Mouse (Mus musculus): ENCODE data around the gene Tfap4. TPM values are rescaled to one million over a fixed set of nuclear protein-coding genes. Genes with fewer than 3 reads are reported as not detected.

Tfap4 gene
- polyA plus RNA-seq, 1 experiment = 1.9 TPM

GRCm38 (mm10) chr16:4603453-4603837 lies 43.8 kb upstream of the Tfap4 start:
- Histone ChIP-seq H3K4me1 (ENCODE audit: control insufficient read depth, insufficient read depth, low read length) (peaks cover 3% of the 10 kb centered on the region), H3K27me3 (ENCODE audit: control insufficient read depth, insufficient read depth, low read length) (no peaks in the 10 kb centered on the region), H3K4me3 (ENCODE audit: control insufficient read depth, low read depth, low read length) (no peak overlapping the region), H3K36me3 (ENCODE audit: control insufficient read depth, insufficient read depth, low read length) (no peaks in the 10 kb centered on the region), H3K27ac (ENCODE audit: control insufficient read depth, insufficient read depth, low read depth, low read length) (no peak overlapping the region)
- TF ChIP-seq POLR2A (IDR thresholded peaks at IDR 0.05; ENCODE audit: control insufficient read depth, low read depth, low read length) = no peak
- no peak for TF ChIP-seq CTCF (IDR thresholded peaks at IDR 0.05; ENCODE audit: control insufficient read depth, insufficient read depth, insufficient replicate concordance, low read depth, low read length)

- H3K4me3 ChIP-seq (ENCODE audit: control insufficient read depth, low read depth, low read length) = no peak overlapping the region
- TF ChIP-seq POLR2A (IDR thresholded peaks at IDR 0.05; ENCODE audit: control insufficient read depth, low read depth, low read length) (no peak), CTCF (IDR thresholded peaks at IDR 0.05; ENCODE audit: control insufficient read depth, insufficient read depth, insufficient replicate concordance, low read depth, low read length) (no peak)
- no peaks in the 10 kb centered on the region for H3K27me3 ChIP-seq (ENCODE audit: control insufficient read depth, insufficient read depth, low read length)
- H3K27ac ChIP-seq (ENCODE audit: control insufficient read depth, insufficient read depth, low read depth, low read length) = no peak overlapping the region; the same call in 1 of the 2 replicates
- H3K4me1 ChIP-seq (ENCODE audit: control insufficient read depth, insufficient read depth, low read length) = peaks cover 3% of the 10 kb centered on the region
- H3K36me3 ChIP-seq (ENCODE audit: control insufficient read depth, insufficient read depth, low read length) = no peaks in the 10 kb centered on the region
Observed at GRCm38 (mm10) chr16:4602766-4603452, 43.3 kb upstream of the Tfap4 start.

DNA sequence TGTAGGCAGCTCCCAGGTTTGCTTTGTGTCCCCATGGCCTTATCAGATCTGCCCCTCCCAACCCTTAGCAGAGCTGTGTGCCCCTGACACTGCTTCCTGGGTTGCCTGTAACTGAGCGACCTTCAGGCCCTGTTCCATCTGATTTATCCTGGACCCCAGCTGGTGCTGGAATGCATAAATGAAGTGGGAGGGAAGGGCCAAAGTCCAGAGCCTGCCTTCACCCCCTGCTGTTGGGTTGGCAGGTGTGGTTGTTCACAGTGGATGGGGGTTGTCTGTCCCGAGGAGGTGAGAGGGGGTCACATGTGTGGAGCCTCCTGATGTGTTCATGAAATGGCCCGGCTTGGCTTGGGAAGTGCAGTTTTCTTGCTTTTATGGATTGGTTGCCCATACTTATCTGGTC lies 42.5 kb upstream of the Tfap4 start:
- TF ChIP-seq POLR2A (IDR thresholded peaks at IDR 0.05; ENCODE audit: control insufficient read depth, low read depth, low read length) (no peak), CTCF (IDR thresholded peaks at IDR 0.05; ENCODE audit: control insufficient read depth, insufficient read depth, insufficient replicate concordance, low read depth, low read length) (no peak)
- H3K4me1 ChIP-seq (ENCODE audit: control insufficient read depth, insufficient read depth, low read length) = peaks cover 3% of the 10 kb centered on the region
- no peak overlapping the region for H3K4me3 ChIP-seq (ENCODE audit: control insufficient read depth, low read depth, low read length)
- H3K27me3 ChIP-seq (ENCODE audit: control insufficient read depth, insufficient read depth, low read length) = no peaks in the 10 kb centered on the region
- no peak overlapping the region for H3K27ac ChIP-seq (ENCODE audit: control insufficient read depth, insufficient read depth, low read depth, low read length)
- H3K36me3 ChIP-seq (ENCODE audit: control insufficient read depth, insufficient read depth, low read length) = no peaks in the 10 kb centered on the region

GRCm38 (mm10) chr16:4600701-4601310 lies 41.2 kb upstream of the Tfap4 start:
- H3K36me3 ChIP-seq (ENCODE audit: control insufficient read depth, insufficient read depth, low read length) = no peaks in the 10 kb centered on the region

DNA sequence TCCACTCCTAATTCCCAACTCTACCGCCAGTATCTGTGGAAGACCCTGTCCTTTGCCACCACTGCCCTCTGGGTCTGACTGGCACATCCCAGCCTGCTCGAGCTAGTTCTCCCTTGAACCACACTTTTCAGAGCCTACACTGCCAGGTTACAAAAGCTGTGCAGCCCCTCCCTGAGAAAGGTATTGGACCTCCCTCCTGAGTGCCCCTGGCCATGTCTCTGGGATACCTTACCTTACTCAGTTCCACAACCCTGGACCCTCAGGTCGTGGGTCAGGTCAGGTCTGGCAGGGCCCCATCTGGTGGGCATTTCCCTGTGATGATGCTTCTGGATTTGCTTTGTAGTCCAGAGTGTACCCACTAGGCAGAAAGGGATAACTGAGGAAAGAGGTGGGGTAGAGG lies 40.0 kb upstream of the Tfap4 start:
- Histone ChIP-seq H3K4me1 (ENCODE audit: control insufficient read depth, insufficient read depth, low read length) (peaks cover 13% of the 10 kb centered on the region), H3K27ac (ENCODE audit: control insufficient read depth, insufficient read depth, low read depth, low read length) (no peak overlapping the region), H3K4me3 (ENCODE audit: control insufficient read depth, low read depth, low read length) (no peak overlapping the region), H3K36me3 (ENCODE audit: control insufficient read depth, insufficient read depth, low read length) (no peaks in the 10 kb centered on the region), H3K27me3 (ENCODE audit: control insufficient read depth, insufficient read depth, low read length) (no peaks in the 10 kb centered on the region)
- TF ChIP-seq CTCF (IDR thresholded peaks at IDR 0.05; ENCODE audit: control insufficient read depth, insufficient read depth, insufficient replicate concordance, low read depth, low read length) (no peak), POLR2A (IDR thresholded peaks at IDR 0.05; ENCODE audit: control insufficient read depth, low read depth, low read length) (no peak)

More at GRCm38 (mm10) chr16:4600701-4601310, 41.2 kb upstream of the Tfap4 start:
- no peak overlapping the region for H3K4me3 ChIP-seq (ENCODE audit: control insufficient read depth, low read depth, low read length)
- no peak overlapping the region for H3K27ac ChIP-seq (ENCODE audit: control insufficient read depth, insufficient read depth, low read depth, low read length)
- no peak for TF ChIP-seq POLR2A (IDR thresholded peaks at IDR 0.05; ENCODE audit: control insufficient read depth, low read depth, low read length)
- TF ChIP-seq CTCF (IDR thresholded peaks at IDR 0.05; ENCODE audit: control insufficient read depth, insufficient read depth, insufficient replicate concordance, low read depth, low read length) = no peak
- peaks cover 3% of the 10 kb centered on the region for H3K4me1 ChIP-seq (ENCODE audit: control insufficient read depth, insufficient read depth, low read length)
- H3K27me3 ChIP-seq (ENCODE audit: control insufficient read depth, insufficient read depth, low read length) = no peaks in the 10 kb centered on the region

GRCm38 (mm10) chr16:4598891-4599543 lies 39.4 kb upstream of the Tfap4 start:
- TF ChIP-seq POLR2A (IDR thresholded peaks at IDR 0.05; ENCODE audit: control insufficient read depth, low read depth, low read length) (no peak), CTCF (IDR thresholded peaks at IDR 0.05; ENCODE audit: control insufficient read depth, insufficient read depth, insufficient replicate concordance, low read depth, low read length) (no peak)
- Histone ChIP-seq H3K4me1 (ENCODE audit: control insufficient read depth, insufficient read depth, low read length) (peaks cover 13% of the 10 kb centered on the region), H3K4me3 (ENCODE audit: control insufficient read depth, low read depth, low read length) (no peak overlapping the region), H3K27me3 (ENCODE audit: control insufficient read depth, insufficient read depth, low read length) (no peaks in the 10 kb centered on the region), H3K27ac (ENCODE audit: control insufficient read depth, insufficient read depth, low read depth, low read length) (no peak overlapping the region), H3K36me3 (ENCODE audit: control insufficient read depth, insufficient read depth, low read length) (no peaks in the 10 kb centered on the region)

- Histone ChIP-seq H3K27me3 (ENCODE audit: control insufficient read depth, insufficient read depth, low read length) (no peaks in the 10 kb centered on the region), H3K4me1 (ENCODE audit: control insufficient read depth, insufficient read depth, low read length) (peaks cover 15% of the 10 kb centered on the region), H3K36me3 (ENCODE audit: control insufficient read depth, insufficient read depth, low read length) (no peaks in the 10 kb centered on the region), H3K4me3 (ENCODE audit: control insufficient read depth, low read depth, low read length) (no peak overlapping the region), H3K27ac (ENCODE audit: control insufficient read depth, insufficient read depth, low read depth, low read length) (no peak overlapping the region)
- TF ChIP-seq POLR2A (IDR thresholded peaks at IDR 0.05; ENCODE audit: control insufficient read depth, low read depth, low read length) = no peak
- no peak for TF ChIP-seq CTCF (IDR thresholded peaks at IDR 0.05; ENCODE audit: control insufficient read depth, insufficient read depth, insufficient replicate concordance, low read depth, low read length)
Observed at GRCm38 (mm10) chr16:4598041-4598440, 38.4 kb upstream of the Tfap4 start.
